Mouse (Mus musculus): ENCODE measurements around the gene Olfr1044.

DNA sequence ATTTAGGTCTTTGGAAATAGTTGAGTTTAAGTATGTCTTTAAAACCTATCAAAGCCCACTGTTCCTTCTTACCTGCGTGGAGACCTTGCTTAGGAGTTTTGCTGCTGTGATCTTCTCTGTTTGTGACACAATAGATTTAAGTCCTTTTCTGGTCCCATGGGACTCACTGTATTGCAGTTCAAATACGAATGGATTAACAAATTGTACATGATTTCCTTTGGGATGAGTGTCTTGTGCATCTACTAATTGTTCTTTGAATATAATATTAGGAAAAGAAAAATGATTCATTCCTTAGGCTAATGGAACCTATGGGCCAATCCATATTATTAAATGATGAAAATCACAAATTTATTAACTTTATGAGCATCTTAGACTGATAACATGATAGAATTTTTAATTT is 41.6 kb upstream of the Olfr1044 start, which contains the start of gene Olfr1046:
- TF ChIP-seq CTCF (IDR thresholded peaks at IDR 0.05; ENCODE audit: low read depth), result no peak
- TF ChIP-seq EP300 (IDR thresholded peaks at IDR 0.05; ENCODE audit: low read depth), result no peak
